Comparison of ENCODE assay signal across 18 mouse cellular contexts in the genomic region with DNA sequence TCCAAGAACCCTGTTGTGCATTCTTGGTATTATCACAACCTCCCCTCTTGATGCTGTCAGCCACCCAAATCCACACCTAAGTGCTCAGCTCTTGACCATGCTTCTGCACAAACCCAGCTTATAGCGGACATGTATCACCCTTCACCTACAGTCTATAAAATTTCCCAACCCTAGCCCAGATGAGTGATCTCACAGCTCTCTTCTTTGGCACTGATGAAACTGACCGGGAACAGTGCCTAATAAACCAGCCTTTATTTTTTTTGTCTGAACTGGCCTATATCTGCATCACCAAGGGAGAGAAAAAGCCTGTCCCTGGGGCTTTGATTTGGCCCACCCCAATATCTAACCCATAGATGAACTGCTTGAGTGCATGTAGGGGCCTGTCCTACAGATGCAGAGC.
DNase-seq lines count a peak whose midpoint lies in the region; ATAC-seq and TF ChIP-seq lines count a peak whose summit lies in the region.
"Had no signal": no experiment of that assay in that cellular context is flagged by ENCODE, and none has a peak within 500 bp of the region (broad histone marks: within the 10 kb centered on the region; RNA-seq: fewer than 3 reads in every experiment).

No protein-coding gene starts in this region.

- no peak overlapping the region for H3K9ac ChIP-seq in lung, embryonic 14.5 days
- H3K9ac ChIP-seq: embryonic facial prominence, embryonic 13.5 days; forebrain, embryonic 13.5 days; forebrain, postnatal 0 days; hindbrain, embryonic 14.5 days had no signal

- no peak overlapping the region for H3K4me3 ChIP-seq in lung, embryonic 14.5 days (ENCODE audit: low read depth, low read length)
- H3K4me3 ChIP-seq in lung, adult 2 months (replicated peaks; ENCODE audit: extremely low read depth, low read depth, low read length): no peak overlapping the region
- no peak overlapping the region for H3K4me3 ChIP-seq in hindbrain, embryonic 10.5 days
- H3K4me3 ChIP-seq: embryonic facial prominence, embryonic 13.5 days; forebrain, embryonic 13.5 days; heart, embryonic 10.5 days had no signal

- ATAC-seq in lung, embryonic 14.5 days (ENCODE audit: insufficient read depth): no peak
- ATAC-seq: forebrain, embryonic 13.5 days; forebrain, postnatal 0 days; intestine, embryonic 16.5 days had no signal

- DNase-seq in adrenal gland, postnatal 14 days: peak; percentile 8
- DNase-seq in adrenal gland, adult 8-10 months: no peak
- peak; percentile 3 for DNase-seq in lung, embryonic 14.5 days
- no peak for DNase-seq in lung, adult 2 months
- peak; percentile 73 for DNase-seq in gonadal fat pad, adult 2 months (ENCODE audit: low read depth)
- no peak for DNase-seq in hindbrain, embryonic 10.5 days (ENCODE audit: low spot score)
- DNase-seq in embryo, embryonic 11 days: no peak
- DNase-seq: cerebellum, adult 18-20 months; cerebellum, adult 9-11 months; forebrain, postnatal 0 days; gastrocnemius, postnatal 14 days; heart, postnatal 10 days; kidney, adult 2 months had no signal

- TF ChIP-seq POLR2A in lung, adult 2 months (IDR thresholded peaks at IDR 0.05; ENCODE audit: borderline replicate concordance, extremely low read depth, low read depth, low read length): no peak

- H3K4me2 ChIP-seq in lung, embryonic 14.5 days: no peak overlapping the region
- H3K4me2 ChIP-seq: embryonic facial prominence, embryonic 13.5 days; forebrain, embryonic 13.5 days; hindbrain, embryonic 14.5 days had no signal

- TF ChIP-seq CTCF in lung, embryonic 14.5 days (IDR thresholded peaks at IDR 0.05; ENCODE audit: low read depth): no peak
- TF ChIP-seq CTCF in lung, adult 2 months (IDR thresholded peaks at IDR 0.05; ENCODE audit: insufficient read depth, low read length): no peak

- no peaks in the 10 kb centered on the region for H3K27me3 ChIP-seq in lung, embryonic 14.5 days (ENCODE audit: insufficient read depth, low read length)
- H3K27me3 ChIP-seq in hindbrain, embryonic 10.5 days (ENCODE audit: insufficient read depth, poor library complexity, severe bottlenecking): no peaks in the 10 kb centered on the region
- H3K27me3 ChIP-seq: embryonic facial prominence, embryonic 13.5 days; forebrain, embryonic 13.5 days had no signal

- H3K9me3 ChIP-seq in lung, embryonic 14.5 days (ENCODE audit: low read depth, low read length): no peaks in the 10 kb centered on the region
- H3K9me3 ChIP-seq in hindbrain, embryonic 10.5 days: no peaks in the 10 kb centered on the region
- H3K9me3 ChIP-seq: embryonic facial prominence, embryonic 13.5 days; forebrain, embryonic 13.5 days; heart, embryonic 10.5 days had no signal

- WGBS in lung, embryonic 14.5 days: 79% methylated on average over 2 of the region's 2 CpGs
- WGBS in lung, adult 2 months: 61% methylated on average over 2 of the region's 2 CpGs
- WGBS in hindbrain, embryonic 10.5 days: 92% methylated on average over 2 of the region's 2 CpGs

- no peaks in the 10 kb centered on the region for H3K36me3 ChIP-seq in lung, embryonic 14.5 days (ENCODE audit: insufficient read depth)
- H3K36me3 ChIP-seq in hindbrain, embryonic 10.5 days: no peaks in the 10 kb centered on the region
- H3K36me3 ChIP-seq: embryonic facial prominence, embryonic 13.5 days; heart, embryonic 10.5 days had no signal

- H3K4me1 ChIP-seq in lung, embryonic 14.5 days (ENCODE audit: insufficient read depth): no peaks in the 10 kb centered on the region
- no peaks in the 10 kb centered on the region for H3K4me1 ChIP-seq in lung, adult 2 months (ENCODE audit: control insufficient read depth, insufficient read depth, low read length)
- H3K4me1 ChIP-seq in hindbrain, embryonic 10.5 days (replicated peaks): no peaks in the 10 kb centered on the region
- H3K4me1 ChIP-seq: embryonic facial prominence, embryonic 13.5 days; forebrain, embryonic 13.5 days; heart, embryonic 10.5 days had no signal

- no peak overlapping the region for H3K27ac ChIP-seq in lung, embryonic 14.5 days (ENCODE audit: low read depth)
- H3K27ac ChIP-seq in hindbrain, embryonic 10.5 days: no peak overlapping the region
- H3K27ac ChIP-seq: embryonic facial prominence, embryonic 13.5 days; forebrain, embryonic 13.5 days; heart, embryonic 10.5 days; hindbrain, embryonic 14.5 days had no signal

Comparison
In these comparisons a context has a peak if more than half of its experiments do, and no peak if none do; other contexts are left out.
1. DNase-seq: peak in adrenal gland, postnatal 14 days (single experiment), lung, embryonic 14.5 days (single experiment) and gonadal fat pad, adult 2 months (single experiment); none in adrenal gland, adult 8-10 months (single experiment), lung, adult 2 months (single experiment), hindbrain, embryonic 10.5 days (single experiment) and embryo, embryonic 11 days (single experiment).